Comparison of ENCODE assay signal across 8 mouse cellular contexts in genomic region chr9:117163143-117163542, GRCm38 (mm10).
A peak's percentile ranks its signal among the peaks of the same experiment; 100 is the strongest.
DNase-seq lines count a peak whose midpoint lies in the region; ATAC-seq and TF ChIP-seq lines count a peak whose summit lies in the region.

No protein-coding gene starts in this region.

- DNase-seq in liver: peak; percentile 8
- DNase-seq in liver, embryonic 11.5 days (ENCODE audit: low spot score): no peak
- peak; percentile 64 for DNase-seq in heart, postnatal 4 days
- no peak for DNase-seq in spleen, postnatal 10 days (ENCODE audit: low spot score in 2 of 2)
- no peak for DNase-seq in layer of hippocampus, postnatal 25 days (ENCODE audit: extremely low spot score in 1 of 2, low spot score in 1 of 2)

- no peak overlapping the region for H3K9ac ChIP-seq in liver, embryonic 11.5 days (ENCODE audit: low read depth, low read length)
- H3K9ac ChIP-seq in midbrain, embryonic 16.5 days (ENCODE audit: low read depth, low read length): no peak overlapping the region

- H3K9me3 ChIP-seq in liver, embryonic 11.5 days (ENCODE audit: control insufficient read depth, low read length): no peaks in the 10 kb centered on the region
- H3K9me3 ChIP-seq in midbrain, embryonic 16.5 days (replicated peaks; ENCODE audit: control insufficient read depth, low read length, poor library complexity, severe bottlenecking): no peaks in the 10 kb centered on the region

- H3K4me1 ChIP-seq in liver, embryonic 11.5 days (replicated peaks; ENCODE audit: control insufficient read depth, insufficient read depth, low read length): no peaks in the 10 kb centered on the region; the same call in 1 of the 2 replicates
- H3K4me1 ChIP-seq in embryonic fibroblast, embryonic 13.5 days (ENCODE audit: control insufficient read depth, insufficient read depth, low read length): peaks cover 24% of the 10 kb centered on the region
- H3K4me1 ChIP-seq in midbrain, embryonic 16.5 days (ENCODE audit: control insufficient read depth, insufficient read depth, low read length): peaks cover 5% of the 10 kb centered on the region; the same call in 1 of the 2 replicates

- no peaks in the 10 kb centered on the region for H3K36me3 ChIP-seq in liver, embryonic 11.5 days (ENCODE audit: control insufficient read depth, insufficient read depth, low read length)
- H3K36me3 ChIP-seq in midbrain, embryonic 16.5 days (ENCODE audit: control insufficient read depth, insufficient read depth, low read length): no peaks in the 10 kb centered on the region

- no peak overlapping the region for H3K4me3 ChIP-seq in liver, embryonic 11.5 days (ENCODE audit: low read depth, low read length)
- no peak overlapping the region for H3K4me3 ChIP-seq in embryonic fibroblast, embryonic 13.5 days (ENCODE audit: insufficient read depth, low read length)
- no peak overlapping the region for H3K4me3 ChIP-seq in midbrain, embryonic 16.5 days (ENCODE audit: low read depth, low read length)

- no peak for TF ChIP-seq POLR2A in embryonic fibroblast, embryonic 13.5 days (IDR thresholded peaks at IDR 0.05; ENCODE audit: low read depth, low read length)

- TF ChIP-seq CTCF in embryonic fibroblast, embryonic 13.5 days (IDR thresholded peaks at IDR 0.05; ENCODE audit: borderline replicate concordance, insufficient read depth, low read length): no peak

- 37% methylated on average over 6 of the region's 6 CpGs for WGBS in liver, embryonic 11.5 days
- WGBS in midbrain, embryonic 16.5 days: 14% methylated on average over 6 of the region's 6 CpGs

- no peak overlapping the region for H3K27ac ChIP-seq in liver, embryonic 11.5 days (ENCODE audit: low read depth, low read length)
- H3K27ac ChIP-seq in embryonic fibroblast, embryonic 13.5 days (ENCODE audit: insufficient read depth, low read length): peak overlapping the region; percentile 88
- H3K27ac ChIP-seq in midbrain, embryonic 16.5 days (ENCODE audit: low read length): no peak overlapping the region

- no peak for ATAC-seq in liver, embryonic 11.5 days (replicated peaks; ENCODE audit: low FRiP score)
- ATAC-seq in midbrain, embryonic 16.5 days: no peak
- no peak for ATAC-seq in megakaryocyte-erythroid progenitor cell, adult 5-6 weeks (replicated peaks; ENCODE audit: low FRiP score, low TSS enrichment, poor library complexity, severe bottlenecking)

- H3K4me2 ChIP-seq in liver, embryonic 11.5 days: no peak overlapping the region
- peak overlapping the region; percentile 17; the same call in 1 of the 2 replicates for H3K4me2 ChIP-seq in midbrain, embryonic 16.5 days (ENCODE audit: low read length)

- no peaks in the 10 kb centered on the region for H3K27me3 ChIP-seq in liver, embryonic 11.5 days (replicated peaks; ENCODE audit: control insufficient read depth, insufficient read depth, low read length)
- no peaks in the 10 kb centered on the region; the same call in 1 of the 2 replicates for H3K27me3 ChIP-seq in midbrain, embryonic 16.5 days (ENCODE audit: control insufficient read depth, insufficient read depth, low read depth, low read length)

Comparison
In these comparisons a context has a peak if more than half of its experiments do, and no peak if none do; other contexts are left out.
1. DNase-seq: peak in liver (single experiment) and heart, postnatal 4 days (single experiment); none in liver, embryonic 11.5 days (single experiment), spleen, postnatal 10 days (0 of 2) and layer of hippocampus, postnatal 25 days (0 of 2).